Mouse (Mus musculus) heart, embryonic 15.5 days (tissue): ENCODE measurements around the gene Slc35g2. TPM values are rescaled to one million over a fixed set of nuclear protein-coding genes. Genes with fewer than 3 reads are reported as not detected.

ENCODE experiments used
- ATAC-seq: fragments of 200-750 bp; cut with Nextera tagmentation; replicated peaks from 2 replicates; pipeline ENCODE4 v1.8.0; 2017; ENCODE audit warnings: low read depth, moderate TSS enrichment; ENCODE audit not compliant: insufficient number of reproducible peaks, insufficient read depth, low FRiP score
- H3K27ac ChIP-seq: fragments of 300-500 bp; sonication (generic); 2 replicates; pipeline ENCODE4 v1.5.1; 2015; ENCODE audit warnings: mild to moderate bottlenecking, inconsistent platforms
- H3K27me3 ChIP-seq: fragments of 300-500 bp; sonication (generic); 2 replicates; pipeline ENCODE4 v1.6.1; 2015; ENCODE audit warnings: inconsistent platforms
- H3K36me3 ChIP-seq: fragments of 300-500 bp; sonication (generic); 2 replicates; pipeline ENCODE4 v1.6.1; 2015; ENCODE audit warnings: mild to moderate bottlenecking, inconsistent platforms
- H3K4me1 ChIP-seq: fragments of 300-500 bp; sonication (generic); replicated peaks from 2 replicates; pipeline ENCODE4 v1.6.1; 2015; ENCODE audit warnings: inconsistent platforms
- H3K4me2 ChIP-seq: fragments of 300-500 bp; sonication (generic); 2 replicates; pipeline ENCODE4 v1.6.1; 2015; ENCODE audit warnings: inconsistent platforms, mild to moderate bottlenecking, moderate library complexity
- H3K4me3 ChIP-seq: fragments of 300-500 bp; sonication (generic); 2 replicates; pipeline ENCODE4 v1.5.1; 2015; ENCODE audit warnings: mild to moderate bottlenecking, inconsistent platforms
- H3K9ac ChIP-seq: fragments of 300-500 bp; sonication (generic); 2 replicates; pipeline ENCODE4 v1.6.1; 2015; ENCODE audit warnings: mild to moderate bottlenecking, inconsistent platforms
- H3K9me3 ChIP-seq: fragments of 300-500 bp; sonication (generic); replicated peaks from 2 replicates; pipeline ENCODE4 v1.6.1; 2016; ENCODE audit warnings: inconsistent platforms
- whole genome bisulfite sequencing: fragments of 180-500 bp; shearing (Covaris S2); methylation state at CpG from one replicate; pipeline ENCODE4 v1.1.7; 2015; ENCODE audit warnings: mixed read lengths; 5-methylcytosine and 5-hydroxymethylcytosine counted together
- polyA plus RNA-seq: library from polyadenylated mRNA; unstranded; fragments of >200 nt; fragmentation: Nextera tagmentation; extraction: Ambion mirVana; gene quantifications from 2 replicates; pipeline ENCODE4 v1.2.1, GENCODE M21; 2015

Gene Slc35g2
- polyA plus RNA-seq, 1 experiment from 2014 or later: 9.0 TPM

- H3K4me2 ChIP-seq: no peak overlapping the region
- H3K4me3 ChIP-seq: no peak overlapping the region
- no peaks in the 10 kb centered on the region for H3K9me3 ChIP-seq
- ATAC-seq: no peak
- WGBS: 72% methylated on average over 2 of the region's 2 CpGs
- no peak overlapping the region for H3K9ac ChIP-seq
- H3K27ac ChIP-seq: no peak overlapping the region
- H3K4me1 ChIP-seq: peaks cover 4% of the 10 kb centered on the region
- H3K27me3 ChIP-seq: no peaks in the 10 kb centered on the region
- no peaks in the 10 kb centered on the region for H3K36me3 ChIP-seq
Measured at GRCm38 (mm10) chr9:100525225-100525624, 45.7 kb downstream of the Slc35g2 start.

- no peaks in the 10 kb centered on the region for H3K9me3 ChIP-seq
- H3K9ac ChIP-seq: no peak overlapping the region
- 56% methylated on average over 2 of the region's 2 CpGs for WGBS
- ATAC-seq: no peak
- no peaks in the 10 kb centered on the region for H3K27me3 ChIP-seq
- no peak overlapping the region for H3K4me2 ChIP-seq
- no peaks in the 10 kb centered on the region; the same call in none of the 2 replicates for H3K4me1 ChIP-seq
- H3K4me3 ChIP-seq: no peak overlapping the region
- no peaks in the 10 kb centered on the region for H3K36me3 ChIP-seq
- no peak overlapping the region for H3K27ac ChIP-seq
Measured at GRCm38 (mm10) chr9:100522029-100522428, 48.9 kb downstream of the Slc35g2 start.

- Histone ChIP-seq H3K27ac (no peak overlapping the region), H3K4me3 (no peak overlapping the region), H3K36me3 (no peaks in the 10 kb centered on the region), H3K4me1 (no peaks in the 10 kb centered on the region; the same call in 1 of the 2 replicates), H3K4me2 (no peak overlapping the region), H3K27me3 (no peaks in the 10 kb centered on the region), H3K9ac (no peak overlapping the region), H3K9me3 (no peaks in the 10 kb centered on the region)
- 7% methylated on average over 2 of the region's 2 CpGs for WGBS
- ATAC-seq: no peak
Measured at GRCm38 (mm10) chr9:100520586-100520985, 50.3 kb downstream of the Slc35g2 start.

- H3K27ac ChIP-seq: no peak overlapping the region
- no peak overlapping the region for H3K4me2 ChIP-seq
- 97% methylated on average over 3 of the region's 3 CpGs for WGBS
- H3K4me1 ChIP-seq: no peaks in the 10 kb centered on the region; the same call in 1 of the 2 replicates
- no peak overlapping the region for H3K9ac ChIP-seq
- H3K27me3 ChIP-seq: no peaks in the 10 kb centered on the region
- H3K36me3 ChIP-seq: no peaks in the 10 kb centered on the region
- no peak overlapping the region for H3K4me3 ChIP-seq
- no peak for ATAC-seq
- no peaks in the 10 kb centered on the region for H3K9me3 ChIP-seq
Measured at GRCm38 (mm10) chr9:100520012-100520411, 50.9 kb downstream of the Slc35g2 start.

GRCm38 (mm10) chr9:100507581-100507980, 63.3 kb downstream of the Slc35g2 start:
- no peak overlapping the region for H3K4me3 ChIP-seq
- no peaks in the 10 kb centered on the region for H3K9me3 ChIP-seq
- peaks cover 10% of the 10 kb centered on the region for H3K4me1 ChIP-seq
- ATAC-seq: no peak
- WGBS: 83% methylated on average over 2 of the region's 2 CpGs
- no peaks in the 10 kb centered on the region for H3K36me3 ChIP-seq
- no peak overlapping the region for H3K4me2 ChIP-seq
- H3K27ac ChIP-seq: no peak overlapping the region
- H3K27me3 ChIP-seq: no peaks in the 10 kb centered on the region
- H3K9ac ChIP-seq: no peak overlapping the region

GRCm38 (mm10) chr9:100506652-100507051, 64.2 kb downstream of the Slc35g2 start:
- H3K9ac ChIP-seq: no peak overlapping the region
- no peaks in the 10 kb centered on the region; the same call in 1 of the 2 replicates for H3K36me3 ChIP-seq
- H3K9me3 ChIP-seq: no peaks in the 10 kb centered on the region
- H3K4me3 ChIP-seq: no peak overlapping the region
- no peaks in the 10 kb centered on the region for H3K27me3 ChIP-seq
- H3K4me2 ChIP-seq: no peak overlapping the region
- WGBS: 39% methylated on average over 2 of the region's 2 CpGs
- no peak for ATAC-seq
- H3K4me1 ChIP-seq: peaks cover 9% of the 10 kb centered on the region
- H3K27ac ChIP-seq: peak overlapping the region; percentile 37; the same call in 1 of the 2 replicates

GRCm38 (mm10) chr9:100505498-100505897, 65.4 kb downstream of the Slc35g2 start:
- 92% methylated on average over 4 of the region's 4 CpGs for WGBS
- H3K27ac ChIP-seq: 0 out of 2 replicates have a peak overlapping the region, but pooled peaks have one; percentile 6
- H3K27me3 ChIP-seq: no peaks in the 10 kb centered on the region
- H3K4me2 ChIP-seq: peak overlapping the region; percentile 34; the same call in 1 of the 2 replicates
- H3K9ac ChIP-seq: no peak overlapping the region
- H3K9me3 ChIP-seq: no peaks in the 10 kb centered on the region
- H3K36me3 ChIP-seq: no peaks in the 10 kb centered on the region; the same call in 1 of the 2 replicates
- ATAC-seq: no peak
- peak overlapping the region; percentile 28 for H3K4me3 ChIP-seq
- H3K4me1 ChIP-seq: no peaks in the 10 kb centered on the region; the same call in none of the 2 replicates

Other genes with a start within 250 kb of the Slc35g2 start
- 0.88 and 1.9 TPM in 2 replicates for gene Il20rb, start 84.3 kb downstream of the Slc35g2 start, polyA plus RNA-seq
- 53.0 and 57.1 TPM in 2 replicates for gene Nck1, start 25.0 kb downstream of the Slc35g2 start, polyA plus RNA-seq
- gene Stag1, start 26.7 kb upstream of the Slc35g2 start, polyA plus RNA-seq: 23.5 and 27.7 TPM in 2 replicates